Mouse (Mus musculus): ENCODE results near the gene Erbb4. TPM values are rescaled to one million over a fixed set of nuclear protein-coding genes. Genes with fewer than 3 reads are reported as not detected.

The Erbb4 gene
- total RNA-seq, 2 experiments from 2014 or later = 0.13 to 0.67 TPM

DNA sequence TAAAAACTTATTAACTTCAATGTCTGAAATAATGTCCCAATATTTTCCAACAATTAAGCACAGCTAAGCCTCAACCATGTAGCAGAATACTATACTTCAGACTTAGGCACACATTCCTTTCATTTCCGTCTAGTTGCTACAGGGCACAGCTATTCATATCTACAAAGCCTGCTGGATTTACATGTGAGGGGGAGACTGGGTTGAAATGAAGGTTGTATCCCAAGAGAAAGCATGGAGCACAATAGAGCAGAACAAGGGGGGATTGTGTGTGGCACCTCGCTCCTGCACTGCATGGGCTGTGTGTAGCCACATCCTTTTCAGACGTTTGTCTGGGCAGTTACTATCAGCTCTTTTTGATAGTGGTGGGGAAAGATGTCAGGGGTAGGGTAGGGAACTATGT, 83.0 kb downstream of the Erbb4 start:
- DNase-seq = no peak

DNA sequence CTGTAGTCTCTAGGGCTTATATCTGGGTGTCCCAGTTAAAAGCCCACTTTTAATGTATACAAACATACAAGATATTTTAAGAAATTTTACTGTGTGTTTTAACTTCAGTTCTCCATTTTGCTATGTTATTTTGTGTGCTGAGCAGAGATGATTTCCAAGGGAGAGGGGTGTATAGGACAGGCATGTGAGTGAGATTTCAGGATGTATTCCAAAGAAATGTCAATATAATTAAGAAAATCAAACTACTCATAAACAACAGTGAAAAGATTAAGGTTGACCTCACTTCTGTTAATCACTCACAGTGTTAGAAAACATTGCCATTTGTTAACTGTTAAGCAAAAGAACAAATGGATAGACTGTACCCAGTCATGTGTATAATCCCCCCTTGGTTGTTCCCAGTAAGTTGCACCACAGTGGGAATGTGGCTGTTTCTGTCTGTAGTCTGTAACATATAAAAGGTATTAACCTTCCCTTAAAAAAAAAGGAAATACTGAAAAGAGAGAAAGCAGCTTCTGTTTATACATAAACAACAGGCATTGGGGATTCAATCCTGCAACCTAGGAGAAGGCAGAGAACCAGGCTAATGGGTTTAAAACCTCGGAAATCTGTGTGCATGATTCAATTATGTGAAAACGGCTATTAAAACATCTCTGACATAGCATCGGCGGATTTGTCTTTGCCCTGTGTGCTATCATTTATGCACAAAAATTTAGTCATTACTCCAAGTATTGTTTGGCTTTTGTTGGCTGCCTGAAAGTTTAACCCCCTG, 84.5 kb downstream of the Erbb4 start:
- no peak for DNase-seq

GRCm38 (mm10) chr1:69009800-69010505, 97.9 kb downstream of the Erbb4 start:
- no peak for DNase-seq

DNA sequence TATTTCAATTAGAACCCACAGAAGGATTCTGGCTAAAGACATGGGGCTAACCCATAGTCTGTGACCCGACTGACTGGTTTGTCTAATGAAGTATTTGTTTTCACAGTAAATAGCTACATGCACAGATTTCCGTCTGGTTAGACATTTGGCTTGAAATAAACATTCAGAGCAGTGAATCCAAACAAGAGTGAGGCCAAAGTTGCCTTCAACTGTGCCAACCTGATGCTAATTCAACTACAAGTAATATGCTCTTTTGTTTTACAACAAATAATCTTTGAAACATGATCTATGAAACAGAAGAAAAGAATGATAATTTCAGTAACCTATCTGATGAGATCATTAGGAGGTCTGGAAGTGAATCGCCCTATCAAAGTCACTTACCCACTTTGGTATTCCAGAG, 106.5 kb downstream of the Erbb4 start:
- no peak for DNase-seq

GRCm38 (mm10) chr1:68979251-68979650, 128.6 kb downstream of the Erbb4 start:
- DNase-seq = no peak

DNA sequence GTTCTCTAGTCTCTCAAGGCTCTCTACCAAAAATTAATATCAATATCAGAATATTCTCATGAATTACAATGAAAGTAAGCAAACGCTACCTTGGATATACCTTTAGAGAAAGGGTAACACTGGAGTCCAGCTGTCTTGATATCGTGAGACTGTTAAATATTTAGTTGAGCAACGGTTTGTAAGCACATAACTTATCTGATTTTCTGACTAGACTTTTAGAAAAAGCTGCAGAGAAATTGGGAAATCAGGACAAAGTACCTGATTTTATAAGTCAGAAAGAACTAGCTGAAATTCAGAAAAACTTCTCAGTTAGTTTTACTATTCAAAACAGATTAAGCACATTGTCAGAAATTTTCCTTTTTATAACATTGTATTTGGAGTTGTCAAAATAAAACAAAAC, 129.3 kb downstream of the Erbb4 start:
- DNase-seq = no peak

GRCm38 (mm10) chr1:68973355-68974127, 134.3 kb downstream of the Erbb4 start:
- DNase-seq = no peak

GRCm38 (mm10) chr1:68964127-68964526, 143.7 kb downstream of the Erbb4 start:
- no peak for DNase-seq

DNA sequence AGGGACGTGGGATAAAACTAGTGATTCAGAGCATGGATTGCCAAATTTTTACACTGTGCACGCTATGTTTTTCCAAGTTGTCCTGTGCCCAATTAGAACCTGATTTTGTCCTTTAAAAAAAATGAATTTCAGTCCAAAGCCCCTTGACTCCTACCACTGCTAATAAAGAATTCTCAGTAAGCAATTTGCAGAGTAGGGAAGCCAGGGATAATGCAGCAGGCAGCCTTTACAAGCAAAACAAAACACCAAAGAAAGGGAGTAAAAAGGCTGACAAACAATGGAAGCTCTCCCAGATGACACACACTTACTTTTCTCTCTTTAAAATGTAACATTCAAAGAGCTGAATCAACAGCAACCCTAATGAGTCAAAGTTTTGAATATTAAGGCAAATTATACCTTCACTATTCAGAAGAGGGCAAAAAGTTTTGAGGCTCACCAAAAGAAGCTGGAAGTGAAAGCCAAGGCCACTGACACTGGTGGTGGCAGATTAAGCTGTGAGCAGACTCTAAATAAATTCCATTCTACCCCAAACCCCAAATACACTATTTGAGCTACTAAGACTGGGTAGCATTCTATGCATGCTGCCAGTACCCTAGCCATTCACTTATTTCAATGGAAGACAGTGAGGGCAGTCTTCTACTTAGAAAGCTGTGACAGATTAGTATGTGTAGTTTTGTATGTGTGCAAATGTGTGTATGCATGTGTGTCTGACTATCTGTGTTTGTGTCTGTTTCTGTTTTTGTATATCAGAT, 146.3 kb downstream of the Erbb4 start:
- no peak for DNase-seq

DNA sequence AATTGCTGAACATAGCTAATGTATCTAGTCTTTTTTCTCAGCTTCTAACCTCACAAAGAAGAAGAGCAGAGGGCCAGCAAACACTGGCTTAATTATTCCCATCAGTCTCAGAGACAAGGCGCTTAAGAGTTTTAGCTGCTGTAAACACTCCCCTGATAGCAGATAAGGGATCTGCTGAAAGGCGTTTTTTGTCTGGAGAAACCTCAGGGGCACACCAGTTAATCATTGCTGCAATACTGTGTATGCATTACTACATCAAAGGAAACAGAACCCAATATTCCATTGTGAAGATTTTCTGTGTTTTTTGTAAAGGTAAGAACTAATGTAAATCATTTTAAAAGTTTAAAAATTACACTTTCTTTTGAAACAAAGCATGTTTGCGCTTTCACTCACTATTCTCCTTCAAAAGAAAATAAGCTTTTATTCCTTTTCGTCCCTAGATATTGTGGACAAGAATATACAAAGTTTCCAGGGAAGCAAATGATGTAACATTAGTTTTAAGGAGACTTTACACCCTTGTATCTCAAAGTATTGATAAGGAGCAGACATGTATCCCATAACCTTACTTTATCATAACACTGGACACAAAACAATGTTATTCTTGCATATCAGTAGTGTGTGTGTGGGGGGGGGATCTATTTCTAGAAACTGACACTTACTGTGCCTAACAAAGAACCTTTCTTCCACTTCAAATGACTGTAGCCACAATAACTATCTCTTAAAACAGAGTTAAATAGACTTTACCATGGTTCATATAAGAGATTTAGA, 150.9 kb downstream of the Erbb4 start:
- DNase-seq = no peak

DNA sequence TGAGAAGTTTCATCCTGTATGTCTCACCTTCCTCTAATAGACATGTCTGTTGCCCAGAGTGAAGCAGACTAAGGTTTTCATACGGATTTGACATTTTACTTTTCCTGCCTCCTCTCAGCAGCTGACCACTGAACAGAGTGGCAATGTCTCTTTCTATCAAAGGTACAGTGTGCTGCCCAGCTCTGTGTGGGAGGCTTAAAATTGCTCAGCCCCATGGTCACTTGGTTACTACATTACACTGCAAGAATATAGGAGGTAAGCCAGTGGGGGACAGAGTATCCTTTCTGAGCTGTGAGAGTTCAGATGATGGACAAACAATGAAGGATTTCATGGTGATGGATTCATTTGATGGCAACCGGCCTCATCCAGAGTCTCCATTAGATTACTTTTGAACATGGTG, 152.4 kb downstream of the Erbb4 start:
- no peak for DNase-seq

- no peak for DNase-seq
Measured at GRCm38 (mm10) chr1:68943141-68943540, 164.7 kb downstream of the Erbb4 start.

GRCm38 (mm10) chr1:68934804-68935203, 173.1 kb downstream of the Erbb4 start:
- no peak for DNase-seq

- no peak for DNase-seq
Measured at GRCm38 (mm10) chr1:68933330-68934065, 174.4 kb downstream of the Erbb4 start.

DNA sequence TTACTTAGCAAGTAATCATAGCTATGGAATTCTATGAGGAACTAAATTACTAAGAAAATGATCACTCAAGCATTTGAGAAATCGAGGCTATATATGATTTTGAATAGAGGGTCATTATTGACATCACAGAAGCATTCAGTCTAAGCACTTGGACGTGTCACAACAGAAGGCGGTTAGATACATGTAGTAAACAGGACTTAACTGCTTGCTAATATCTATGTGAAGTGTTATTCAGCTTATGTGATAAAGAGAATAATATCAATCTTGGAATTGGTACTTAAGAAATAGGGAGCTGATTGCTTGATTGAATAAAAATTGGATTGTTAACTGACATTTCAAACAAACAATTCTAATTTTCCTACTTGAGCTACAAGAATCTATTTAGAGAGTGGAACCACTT, 190.0 kb downstream of the Erbb4 start:
- no peak for DNase-seq

DNA sequence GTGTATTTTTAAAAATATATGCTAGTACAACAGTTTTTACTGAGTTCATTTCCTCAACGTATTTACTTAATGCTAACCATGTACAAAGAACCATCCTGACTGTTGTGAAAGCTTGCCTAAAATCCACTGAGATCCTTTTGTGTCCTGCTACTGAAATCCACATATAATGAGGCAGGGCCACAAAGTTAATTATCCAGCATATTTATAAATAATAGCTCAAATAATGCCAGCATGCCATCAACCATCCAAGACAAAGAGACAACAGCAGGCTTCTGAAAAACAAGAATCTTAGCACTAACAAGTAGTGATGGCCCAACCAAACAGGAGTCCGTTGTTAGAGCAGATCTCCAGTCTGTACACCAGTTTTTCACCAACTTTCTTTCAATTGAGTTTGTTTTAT, 215.8 kb downstream of the Erbb4 start:
- no peak for DNase-seq

- no peak for DNase-seq
Measured at GRCm38 (mm10) chr1:68886823-68887222, 221.0 kb downstream of the Erbb4 start.

DNA sequence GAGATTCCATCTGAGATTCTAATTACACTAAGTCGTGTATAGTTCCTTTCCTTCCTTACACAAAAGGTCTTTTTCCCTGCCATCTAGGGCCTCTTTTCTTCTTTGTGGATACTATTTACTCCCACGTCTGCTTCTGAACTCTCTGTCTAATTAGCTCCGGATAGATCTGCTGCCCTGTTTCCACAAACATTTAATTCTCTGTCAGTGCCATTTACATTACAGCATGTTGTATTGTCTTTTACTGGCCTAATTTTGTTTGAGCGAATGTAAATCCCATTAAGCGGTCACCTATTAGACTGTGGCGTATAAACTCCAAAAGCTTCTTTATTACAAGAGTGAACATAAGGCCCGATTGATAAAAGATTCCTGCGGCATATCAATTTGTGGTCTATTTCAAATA, 232.9 kb downstream of the Erbb4 start:
- no peak for DNase-seq

DNA sequence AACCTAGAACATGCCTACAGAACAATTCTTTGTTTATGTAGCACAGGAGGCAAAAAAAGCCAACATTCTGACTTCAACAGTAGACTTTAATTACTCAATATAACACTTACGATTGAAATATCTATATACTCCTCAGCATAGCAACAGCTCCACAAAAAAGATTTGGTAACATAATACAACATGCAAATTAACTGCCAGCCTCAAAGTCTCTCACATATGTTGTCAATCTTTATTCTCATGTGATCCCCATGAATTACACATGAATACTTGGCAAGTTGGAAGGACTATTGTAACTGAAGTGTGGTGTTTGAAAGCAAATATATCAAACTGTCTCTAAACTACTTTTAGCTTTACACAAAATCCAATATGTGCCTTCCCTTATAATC, 234.2 kb downstream of the Erbb4 start:
- DNase-seq = no peak

DNA sequence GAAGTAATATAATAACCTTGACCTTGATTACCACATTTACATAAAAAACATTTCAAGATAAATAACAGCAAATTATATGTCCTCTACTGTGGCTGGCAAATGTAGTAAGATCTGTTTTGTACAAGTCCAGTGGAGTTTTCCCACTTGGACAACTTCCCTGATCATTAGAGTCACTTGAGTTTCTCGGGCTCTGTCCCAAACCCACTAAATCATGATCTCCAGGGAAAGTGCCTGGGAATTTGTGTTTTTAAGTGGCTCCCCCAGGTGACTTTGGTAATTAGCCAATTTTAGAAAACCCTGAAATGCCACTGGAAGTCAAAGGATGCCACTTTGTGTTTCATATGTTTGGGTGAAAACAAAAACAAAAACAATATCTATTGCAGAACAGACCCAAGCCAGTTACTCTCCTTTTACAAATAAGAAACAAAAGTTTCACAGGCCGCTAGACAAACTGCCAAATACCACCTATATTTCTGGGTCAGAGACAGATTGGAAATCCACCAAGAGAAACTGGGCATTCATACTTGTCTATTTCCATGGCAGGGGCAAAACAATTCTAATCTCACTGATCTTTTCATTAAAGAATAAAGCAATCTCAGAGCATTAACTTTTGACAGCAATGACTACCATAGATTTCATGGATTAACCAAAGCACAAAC, 234.8 kb downstream of the Erbb4 start:
- no peak for DNase-seq
